Mouse (Mus musculus) adrenal gland, adult 2 months (tissue): ENCODE results near the gene Nkap. TPM values are rescaled to one million over a fixed set of nuclear protein-coding genes. Genes with fewer than 3 reads are reported as not detected.
"Not testable (repeated sequence)": the region's sequence is repeated elsewhere in the genome, so short reads cannot be mapped to it uniquely, and the experiment has no call there.

Source experiments
- DNase-seq: peaks from one replicate; pipeline ENCODE4 v3.0.0; 2021
- polyA plus RNA-seq: library from polyadenylated mRNA; depleted of rRNA; stranded (reverse); fragments of >200 nt; gene quantifications from 2 replicates; pipeline ENCODE4 v1.2.3, GENCODE M21; 2012; rRNA removed
- total RNA-seq, 2 experiments: library from RNA; stranded (reverse); gene quantifications; 2 replicates each; pipeline ENCODE4 v1.2.3; 2021

Gene Nkap
- total and polyA plus RNA-seq, 3 experiments = 3.3 to 15.4 (median 14.8) TPM

GRCm38 (mm10) chrX:37157839-37158238 lies 31.2 kb downstream of the Nkap start:
- DNase-seq = no peak

GRCm38 (mm10) chrX:37161169-37161568 lies 34.6 kb downstream of the Nkap start:
- DNase-seq = peak; percentile 11

DNA sequence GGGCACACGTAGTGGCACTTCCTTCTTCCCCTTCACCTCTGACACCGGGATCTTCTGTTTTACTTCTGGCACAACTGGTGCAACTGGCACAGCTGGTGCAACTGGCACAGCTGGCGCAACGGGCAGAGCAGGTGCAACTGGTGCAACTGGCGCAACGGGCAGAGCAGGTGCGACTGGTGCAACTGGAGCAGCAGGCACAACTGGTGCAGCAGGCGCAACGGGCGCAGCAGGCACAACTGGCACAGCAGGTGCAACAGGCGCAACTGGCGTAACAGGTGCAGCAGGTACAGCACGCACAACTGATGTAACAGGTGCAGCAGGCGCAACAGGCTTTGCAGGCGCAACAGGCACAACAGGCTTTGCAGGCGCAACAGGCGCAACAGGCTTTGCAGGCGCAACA lies 36.5 kb downstream of the Nkap start:
- DNase-seq = no peak

DNA sequence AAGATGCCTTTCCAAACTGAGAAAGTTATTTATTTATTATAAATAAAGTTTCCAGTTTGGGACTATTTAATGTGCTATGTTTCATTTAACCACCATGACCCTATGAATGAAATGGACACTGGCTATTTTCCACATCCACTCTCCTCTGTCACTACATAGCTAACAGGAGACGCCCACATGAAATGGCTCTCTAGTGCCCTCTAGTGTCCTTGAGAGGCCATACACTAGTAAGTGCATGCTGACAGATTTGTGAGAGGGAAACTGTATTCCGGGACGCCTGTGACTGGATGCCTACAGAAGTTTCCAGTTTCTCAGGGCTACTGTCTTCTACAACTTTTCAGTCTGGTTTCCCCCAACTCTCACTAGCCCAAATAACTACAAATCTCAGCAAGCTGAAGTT lies 40.5 kb downstream of the Nkap start:
- DNase-seq = peak; percentile 38

GRCm38 (mm10) chrX:37168742-37169141 lies 42.1 kb downstream of the Nkap start, which contains the start of gene Akap14:
Gene Akap14 (minus strand): TSS chrX:37168842.
- DNase-seq = no peak

DNA sequence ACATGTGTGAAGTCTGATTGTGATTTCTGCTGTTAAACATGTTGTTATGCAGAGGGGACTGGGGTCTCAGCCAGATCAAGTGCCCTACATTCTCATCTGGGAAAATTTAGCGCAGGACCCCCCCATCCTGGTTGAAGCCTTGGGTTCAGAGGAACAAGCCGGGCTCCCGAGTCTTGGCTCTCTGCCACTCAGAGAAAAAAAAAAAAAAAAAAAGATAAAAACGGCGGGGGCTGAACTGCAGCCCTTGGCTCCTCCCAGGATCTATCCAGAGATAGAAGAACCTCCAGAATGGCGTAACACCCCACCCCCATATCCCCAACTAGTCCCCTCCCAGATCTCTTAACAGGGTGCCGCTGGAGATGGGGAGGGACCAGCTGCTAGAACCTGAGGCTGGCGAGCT lies 57.8 kb downstream of the Nkap start:
- not testable (repeated sequence) for DNase-seq

GRCm38 (mm10) chrX:37190755-37191104 lies 64.1 kb downstream of the Nkap start:
- DNase-seq = no peak

DNA sequence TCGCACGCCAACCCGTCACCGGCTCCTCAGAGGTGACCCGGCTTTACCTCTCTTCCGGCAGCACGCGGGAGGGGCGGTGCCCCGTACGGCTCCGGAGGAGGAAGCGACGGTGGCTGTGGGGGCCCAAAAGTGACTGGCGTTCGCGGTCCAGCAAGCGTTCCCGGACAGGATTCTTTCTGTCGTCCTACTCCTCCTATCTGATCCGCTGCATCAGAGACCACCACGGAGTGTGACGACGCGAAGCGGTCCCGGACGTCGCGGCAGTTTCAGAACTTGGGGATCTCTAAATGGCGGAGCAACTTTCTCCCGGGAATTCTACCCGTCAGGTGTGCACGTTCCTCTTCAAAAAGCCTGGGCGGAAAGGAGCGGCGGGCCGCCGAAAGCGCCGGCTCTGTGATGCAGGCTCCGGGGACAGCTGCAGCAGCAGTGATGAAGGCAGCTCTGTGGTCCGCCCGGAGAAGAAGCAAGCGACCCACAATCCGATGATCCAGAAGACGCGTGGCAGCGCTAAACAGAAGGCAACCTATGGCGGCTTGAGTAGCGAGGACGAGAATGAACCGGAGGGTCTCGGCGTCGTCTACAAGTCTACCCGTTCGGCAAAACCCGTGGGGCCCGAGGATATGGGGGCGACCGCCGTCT lies 64.6 kb downstream of the Nkap start, which contains the start of the genes Ndufa1 and Rnf113a1:
TSS of gene Ndufa1 (minus strand) at position 59 of the 639 bp plus-strand sequence.
TSS of gene Rnf113a1 (plus strand) at position 141 of the 639 bp plus-strand sequence.
- peak; percentile 91 for DNase-seq

DNA sequence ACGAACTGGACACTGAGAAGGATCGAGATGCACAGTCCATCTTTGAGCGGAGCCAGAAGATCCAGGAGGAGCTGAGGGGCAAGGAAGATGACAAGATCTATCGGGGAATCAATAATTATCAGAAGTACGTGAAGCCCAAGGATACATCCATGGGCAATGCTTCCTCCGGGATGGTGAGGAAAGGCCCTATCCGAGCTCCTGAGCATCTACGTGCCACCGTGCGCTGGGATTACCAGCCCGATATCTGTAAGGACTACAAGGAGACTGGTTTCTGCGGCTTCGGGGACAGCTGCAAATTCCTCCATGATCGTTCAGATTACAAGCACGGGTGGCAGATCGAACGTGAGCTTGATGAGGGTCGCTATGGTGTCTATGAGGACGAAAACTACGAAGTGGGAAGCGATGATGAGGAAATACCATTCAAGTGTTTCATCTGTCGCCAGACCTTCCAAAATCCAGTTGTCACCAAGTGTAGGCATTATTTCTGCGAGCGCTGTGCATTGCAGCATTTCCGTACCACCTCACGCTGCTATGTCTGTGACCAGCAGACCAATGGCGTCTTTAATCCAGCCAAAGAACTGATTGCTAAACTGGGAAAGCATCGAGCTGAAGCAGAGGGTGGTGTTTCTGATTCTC lies 65.3 kb downstream of the Nkap start:
- peak; percentile 10 for DNase-seq

DNA sequence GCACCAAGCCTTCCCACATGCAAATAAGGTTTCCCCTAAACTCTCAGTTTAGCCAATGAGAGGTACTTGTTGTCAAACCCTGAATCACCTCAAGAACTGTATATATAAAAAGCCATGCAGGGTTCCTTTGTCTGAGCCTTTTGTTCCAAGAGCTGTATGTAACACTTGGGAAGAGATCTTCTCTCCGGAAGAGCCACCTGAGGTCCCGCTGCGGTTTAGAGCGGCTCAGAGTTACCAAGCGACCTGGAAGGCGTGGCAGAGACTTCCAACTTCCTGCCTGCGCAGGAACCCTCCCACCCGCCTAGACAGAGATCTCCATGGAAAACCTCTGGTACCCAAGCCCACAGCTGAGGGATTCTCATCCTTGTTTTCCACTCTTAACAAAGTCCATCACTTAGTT lies 72.1 kb downstream of the Nkap start:
- no peak for DNase-seq

Other genes with a start within 250 kb of the Nkap start
- 10 to 100 TPM in 1 of 2 experiments, 1 to 10 TPM in 1; 9.2 to 15.3 TPM for gene Nkrf, start 223.9 kb upstream of the Nkap start, total RNA-seq
- 0.09 and 0.12 TPM in 2 replicates for gene Nkrf, start 223.9 kb upstream of the Nkap start, polyA plus RNA-seq
- gene Sept6, start 135.0 kb upstream of the Nkap start, total RNA-seq = 10 to 100 TPM; 16.7 to 24.9 TPM
- 8.6 and 8.8 TPM in 2 replicates for gene Sept6, start 135.0 kb upstream of the Nkap start, polyA plus RNA-seq
- gene Sowahd, start 78.0 kb upstream of the Nkap start, total RNA-seq = 1 to 10 TPM in 1 of 2 experiments, under 1 TPM in 1; 0.17 to 1.8 TPM
- gene Sowahd, start 78.0 kb upstream of the Nkap start, polyA plus RNA-seq = 0.13 and 0.46 TPM in 2 replicates
- 100 to 1,000 TPM; 544 to 632 TPM for gene Rpl39, start 41.4 kb upstream of the Nkap start, total RNA-seq
- gene Rpl39, start 41.4 kb upstream of the Nkap start, polyA plus RNA-seq = 3.7 and 4.4 TPM in 2 replicates
- gene Upf3b, start 16.5 kb upstream of the Nkap start, total RNA-seq = 10 to 100 TPM; 14.6 to 15.2 TPM
- gene Upf3b, start 16.5 kb upstream of the Nkap start, polyA plus RNA-seq = 0.67 and 0.71 TPM in 2 replicates
- not detected for gene Akap14, start 42.0 kb downstream of the Nkap start, total RNA-seq
- gene Akap14, start 42.0 kb downstream of the Nkap start, polyA plus RNA-seq = not detected in 2 replicates
- 100 to 1,000 TPM; 364 to 574 TPM for gene Ndufa1, start 64.4 kb downstream of the Nkap start, total RNA-seq
- 83.7 and 84.5 TPM in 2 replicates for gene Ndufa1, start 64.4 kb downstream of the Nkap start, polyA plus RNA-seq
- gene Rnf113a1, start 64.5 kb downstream of the Nkap start, total RNA-seq = 1 to 10 TPM; 3.1 to 5.3 TPM
- gene Rnf113a1, start 64.5 kb downstream of the Nkap start, polyA plus RNA-seq = 1.4 and 1.8 TPM in 2 replicates
- gene Gm9, start 84.2 kb downstream of the Nkap start, total RNA-seq = not detected
- gene Gm9, start 84.2 kb downstream of the Nkap start, polyA plus RNA-seq = not detected in 2 replicates
- gene Rhox1, start 95.5 kb downstream of the Nkap start, total RNA-seq = not detected
- gene Rhox1, start 95.5 kb downstream of the Nkap start, polyA plus RNA-seq = not detected in 2 replicates
- gene Rhox2a, start 118.2 kb downstream of the Nkap start, total RNA-seq = not detected
- gene Rhox2a, start 118.2 kb downstream of the Nkap start, polyA plus RNA-seq = not detected in 2 replicates
- gene Rhox3a, start 123.1 kb downstream of the Nkap start, total RNA-seq = not detected
- not detected in 2 replicates for gene Rhox3a, start 123.1 kb downstream of the Nkap start, polyA plus RNA-seq
- not detected for gene Rhox4a, start 138.5 kb downstream of the Nkap start, total RNA-seq
- not detected in 2 replicates for gene Rhox4a, start 138.5 kb downstream of the Nkap start, polyA plus RNA-seq